Mouse (Mus musculus): ENCODE measurements around the gene Pmis2. TPM values are rescaled to one million over a fixed set of nuclear protein-coding genes. Genes with fewer than 3 reads are reported as not detected.

Gene Pmis2
- total RNA-seq (2014; rRNA removed) (not detected in 2 replicates), polyA plus RNA-seq (2015; fragmentation: Nextera tagmentation; extraction: Ambion mirVana) (not detected in 2 replicates)

DNA sequence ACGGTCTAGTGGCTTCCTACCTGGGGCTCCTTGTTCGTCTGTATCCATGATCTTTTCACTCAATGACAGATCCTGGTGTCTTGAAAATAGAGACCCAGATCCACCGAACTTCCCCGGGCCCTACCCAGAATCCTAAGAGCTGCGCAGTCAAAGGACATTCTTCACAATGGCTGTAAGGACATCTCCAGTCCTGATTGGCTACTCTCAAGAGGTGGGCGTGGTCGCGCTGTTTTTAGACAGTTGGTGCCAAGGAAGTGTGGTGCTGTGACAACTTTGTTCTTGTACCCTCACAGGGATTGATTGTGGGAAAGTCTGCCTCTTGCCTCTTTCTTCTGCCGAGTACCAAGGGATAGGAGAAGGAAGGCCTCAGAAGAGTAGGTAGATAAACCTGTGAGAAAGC lies at the start of gene Pmis2:
Gene Pmis2 (minus strand): TSS at position 126 of the 400 bp plus-strand sequence.
- Histone ChIP-seq H3K4me3 (ENCODE audit: low read depth, low read length) (no peak within 1 kb of the TSS), H3K27me3 (ENCODE audit: insufficient read depth, low read length) (no peaks in the 10 kb centered on the region; the same call in 1 of the 2 replicates), H3K4me1 (ENCODE audit: insufficient read depth) (no peaks in the 10 kb centered on the region), H3K9me3 (ENCODE audit: low read length) (no peaks in the 10 kb centered on the region), H3K4me2 (ENCODE audit: low read depth) (no peak within 1 kb of the TSS), H3K36me3 (ENCODE audit: insufficient read depth) (no peaks in the 10 kb centered on the region), H3K27ac (ENCODE audit: low read depth, low read length) (no peak within 1 kb of the TSS), H3K9ac (no peak within 1 kb of the TSS)
- WGBS = 78% methylated on average over 9 of the region's 9 CpGs
- ATAC-seq = no peak
- no peak for DNase-seq
- no peak for TF ChIP-seq CTCF (IDR thresholded peaks at IDR 0.05; ENCODE audit: low read depth)

DNA sequence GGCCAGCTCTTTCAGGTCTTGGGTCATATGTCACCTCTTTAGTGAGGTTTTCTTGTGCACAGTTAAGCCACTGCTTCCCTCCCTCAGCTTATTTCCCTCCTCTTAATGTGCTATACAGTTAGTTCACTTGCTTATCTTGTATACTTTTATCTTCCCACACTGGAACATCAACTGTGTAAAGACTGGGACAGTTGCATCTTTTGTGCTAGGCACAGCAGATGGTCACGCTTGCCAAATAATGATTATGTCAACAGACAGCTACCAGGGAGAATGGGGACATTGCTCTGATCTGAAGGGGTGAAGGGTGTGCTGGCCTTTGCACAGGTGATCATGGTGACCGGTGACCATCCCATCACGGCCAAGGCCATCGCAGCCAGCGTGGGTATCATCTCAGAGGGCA lies 48.3 kb upstream of the Pmis2 start:
- H3K27me3 ChIP-seq (ENCODE audit: insufficient read depth, low read length) = 0 out of 2 replicates have a peak, but pooled peaks cover 8% of the 10 kb centered on the region
- no peak overlapping the region for H3K4me2 ChIP-seq (ENCODE audit: low read depth)
- ATAC-seq = no peak
- 95% methylated on average over 5 of the region's 5 CpGs for WGBS
- no peaks in the 10 kb centered on the region for H3K36me3 ChIP-seq (ENCODE audit: insufficient read depth)
- H3K9me3 ChIP-seq (ENCODE audit: low read length) = no peaks in the 10 kb centered on the region
- DNase-seq = no peak
- no peak overlapping the region for H3K4me3 ChIP-seq (ENCODE audit: low read depth, low read length)
- TF ChIP-seq CTCF (IDR thresholded peaks at IDR 0.05; ENCODE audit: low read depth) = no peak
- no peak overlapping the region for H3K9ac ChIP-seq
- H3K4me1 ChIP-seq (ENCODE audit: insufficient read depth) = 0 out of 2 replicates have a peak, but pooled peaks cover 8% of the 10 kb centered on the region
- no peak overlapping the region for H3K27ac ChIP-seq (ENCODE audit: low read depth, low read length)

DNA sequence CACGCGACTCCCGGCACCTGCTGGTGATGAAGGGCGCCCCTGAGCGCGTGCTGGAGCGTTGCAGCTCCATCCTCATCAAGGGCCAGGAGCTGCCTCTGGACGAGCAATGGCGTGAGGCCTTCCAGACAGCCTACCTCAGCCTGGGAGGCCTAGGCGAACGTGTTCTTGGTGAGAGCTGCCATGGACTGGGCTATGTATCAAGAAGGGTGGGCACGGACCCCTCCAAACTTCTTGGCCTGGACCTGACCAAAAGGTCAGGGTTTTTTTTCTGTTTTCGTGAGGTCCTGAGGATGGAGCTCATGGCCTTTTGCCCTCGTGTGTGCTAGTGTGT lies 46.3 kb upstream of the Pmis2 start:
- ATAC-seq = no peak

DNA sequence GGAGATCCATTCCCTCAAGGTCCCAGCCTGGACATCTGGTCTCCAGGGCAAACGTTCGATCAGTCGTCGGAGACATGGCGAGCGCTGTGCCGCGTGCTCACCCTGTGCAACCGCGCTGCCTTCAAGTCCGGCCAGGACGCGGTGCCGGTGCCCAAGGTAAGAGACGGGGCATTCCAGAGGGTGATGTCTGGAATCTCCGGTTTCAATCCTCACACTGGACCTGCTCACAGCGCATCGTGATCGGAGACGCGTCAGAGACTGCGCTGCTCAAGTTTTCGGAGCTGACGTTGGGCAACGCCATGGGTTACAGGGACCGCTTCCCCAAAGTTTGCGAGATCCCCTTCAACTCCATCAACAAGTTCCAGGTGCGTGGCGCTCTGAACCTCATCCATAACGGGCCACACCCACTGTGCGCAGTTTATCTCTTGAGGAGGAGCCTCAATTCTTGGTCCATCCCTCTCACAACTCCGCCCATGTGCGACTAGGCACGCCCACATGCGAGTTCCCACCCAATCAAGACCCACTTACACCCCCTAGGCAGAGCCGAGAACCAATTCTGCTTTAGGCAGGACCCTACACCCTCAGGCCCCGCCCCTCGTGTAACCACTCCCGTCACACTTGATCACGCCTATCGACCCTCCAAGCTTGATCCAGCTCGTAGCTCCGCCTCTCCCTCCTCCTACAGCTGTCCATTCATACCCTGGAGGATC lies 45.8 kb upstream of the Pmis2 start:
- H3K9me3 ChIP-seq (ENCODE audit: low read length) = no peaks in the 10 kb centered on the region
- H3K4me2 ChIP-seq (ENCODE audit: low read depth) = peak overlapping the region; percentile 59
- DNase-seq = peak; percentile 78
- TF ChIP-seq CTCF (IDR thresholded peaks at IDR 0.05; ENCODE audit: low read depth) = no peak
- no peak overlapping the region for H3K27ac ChIP-seq (ENCODE audit: low read depth, low read length)
- H3K4me1 ChIP-seq (ENCODE audit: insufficient read depth) = 0 out of 2 replicates have a peak, but pooled peaks cover 8% of the 10 kb centered on the region
- ATAC-seq = peak; percentile 97
- 0 out of 2 replicates have a peak overlapping the region, but pooled peaks have one; percentile 33 for H3K9ac ChIP-seq
- H3K27me3 ChIP-seq (ENCODE audit: insufficient read depth, low read length) = 0 out of 2 replicates have a peak, but pooled peaks cover 8% of the 10 kb centered on the region
- H3K4me3 ChIP-seq (ENCODE audit: low read depth, low read length) = peak overlapping the region; percentile 35
- 1% methylated on average over 43 of the region's 43 CpGs for WGBS
- no peaks in the 10 kb centered on the region for H3K36me3 ChIP-seq (ENCODE audit: insufficient read depth)

More for the DNA sequence above, 46.3 kb upstream of the Pmis2 start:
- H3K4me2 ChIP-seq (ENCODE audit: low read depth) = peak overlapping the region; percentile 59
- H3K36me3 ChIP-seq (ENCODE audit: insufficient read depth) = no peaks in the 10 kb centered on the region
- DNase-seq = no peak
- no peaks in the 10 kb centered on the region for H3K9me3 ChIP-seq (ENCODE audit: low read length)
- H3K4me3 ChIP-seq (ENCODE audit: low read depth, low read length) = peak overlapping the region; percentile 35
- WGBS = 8% methylated on average over 14 of the region's 14 CpGs
- 0 out of 2 replicates have a peak overlapping the region, but pooled peaks have one; percentile 33 for H3K9ac ChIP-seq
- H3K27ac ChIP-seq (ENCODE audit: low read depth, low read length) = no peak overlapping the region
- 0 out of 2 replicates have a peak, but pooled peaks cover 8% of the 10 kb centered on the region for H3K27me3 ChIP-seq (ENCODE audit: insufficient read depth, low read length)
- H3K4me1 ChIP-seq (ENCODE audit: insufficient read depth) = 0 out of 2 replicates have a peak, but pooled peaks cover 8% of the 10 kb centered on the region
- TF ChIP-seq CTCF (IDR thresholded peaks at IDR 0.05; ENCODE audit: low read depth) = peak; percentile 11; the same call in 1 of the 2 replicates

DNA sequence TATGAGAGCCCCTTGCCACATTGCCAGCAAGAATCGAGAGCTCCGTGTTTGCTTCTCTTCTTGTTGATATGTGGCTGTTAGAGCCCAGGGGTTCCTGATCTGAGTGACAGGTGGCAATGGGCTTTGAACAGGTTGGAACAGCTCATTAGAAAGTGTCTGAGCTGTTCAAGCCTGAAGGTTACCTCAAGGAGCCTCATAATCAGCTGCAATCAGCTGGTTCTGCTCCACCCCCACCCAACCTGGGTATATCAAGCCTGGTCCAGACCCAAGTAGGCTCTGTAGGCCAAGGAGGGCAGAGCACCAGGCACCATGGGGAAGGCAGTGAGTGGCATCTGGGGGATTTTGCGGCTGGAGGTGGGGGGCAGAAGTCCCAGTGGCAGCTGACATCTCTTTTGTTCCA lies 40.5 kb upstream of the Pmis2 start, which contains the start of gene Atp4a:
Gene Atp4a (plus strand): TSS at position 268 of the 400 bp plus-strand sequence.
- Histone ChIP-seq H3K4me1 (ENCODE audit: insufficient read depth) (no peaks in the 10 kb centered on the region), H3K4me2 (ENCODE audit: low read depth) (no peak within 1 kb of the TSS), H3K9me3 (ENCODE audit: low read length) (no peaks in the 10 kb centered on the region), H3K4me3 (ENCODE audit: low read depth, low read length) (no peak within 1 kb of the TSS), H3K9ac (no peak within 1 kb of the TSS), H3K36me3 (ENCODE audit: insufficient read depth) (no peaks in the 10 kb centered on the region), H3K27me3 (ENCODE audit: insufficient read depth, low read length) (0 out of 2 replicates have a peak, but pooled peaks cover 6% of the 10 kb centered on the region), H3K27ac (ENCODE audit: low read depth, low read length) (no peak within 1 kb of the TSS)
- TF ChIP-seq CTCF (IDR thresholded peaks at IDR 0.05; ENCODE audit: low read depth) = no peak
- WGBS = 88% methylated on average over 3 of the region's 3 CpGs
- no peak for ATAC-seq
- no peak for DNase-seq

DNA sequence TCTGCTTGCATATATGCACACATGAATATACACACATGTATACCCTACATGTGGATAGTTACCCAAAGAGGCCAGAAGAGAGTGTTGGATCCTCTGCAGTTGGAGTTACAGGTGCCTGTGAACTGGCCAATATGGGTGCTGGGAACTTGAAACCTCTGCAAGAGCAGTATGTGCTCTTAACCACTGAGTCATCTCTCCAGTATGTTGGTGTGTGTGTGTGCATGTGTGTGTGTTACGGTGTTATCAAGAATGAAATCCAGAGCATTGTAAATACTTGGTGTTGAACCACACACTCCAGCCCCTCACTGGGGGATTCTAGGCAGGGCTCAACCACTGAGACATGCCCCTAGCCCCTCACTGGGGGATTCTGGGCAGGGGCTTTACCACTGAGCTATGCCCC lies 36.0 kb upstream of the Pmis2 start:
- Histone ChIP-seq H3K4me2 (ENCODE audit: low read depth) (no peak overlapping the region), H3K27ac (ENCODE audit: low read depth, low read length) (no peak overlapping the region), H3K9ac (no peak overlapping the region), H3K4me3 (ENCODE audit: low read depth, low read length) (no peak overlapping the region), H3K27me3 (ENCODE audit: insufficient read depth, low read length) (no peaks in the 10 kb centered on the region), H3K36me3 (ENCODE audit: insufficient read depth) (no peaks in the 10 kb centered on the region), H3K9me3 (ENCODE audit: low read length) (no peaks in the 10 kb centered on the region), H3K4me1 (ENCODE audit: insufficient read depth) (no peaks in the 10 kb centered on the region)
- 88% methylated on average over 1 of the region's 1 CpGs for WGBS
- TF ChIP-seq CTCF (IDR thresholded peaks at IDR 0.05; ENCODE audit: low read depth) = no peak
- ATAC-seq (no peak), DNase-seq (no peak)

DNA sequence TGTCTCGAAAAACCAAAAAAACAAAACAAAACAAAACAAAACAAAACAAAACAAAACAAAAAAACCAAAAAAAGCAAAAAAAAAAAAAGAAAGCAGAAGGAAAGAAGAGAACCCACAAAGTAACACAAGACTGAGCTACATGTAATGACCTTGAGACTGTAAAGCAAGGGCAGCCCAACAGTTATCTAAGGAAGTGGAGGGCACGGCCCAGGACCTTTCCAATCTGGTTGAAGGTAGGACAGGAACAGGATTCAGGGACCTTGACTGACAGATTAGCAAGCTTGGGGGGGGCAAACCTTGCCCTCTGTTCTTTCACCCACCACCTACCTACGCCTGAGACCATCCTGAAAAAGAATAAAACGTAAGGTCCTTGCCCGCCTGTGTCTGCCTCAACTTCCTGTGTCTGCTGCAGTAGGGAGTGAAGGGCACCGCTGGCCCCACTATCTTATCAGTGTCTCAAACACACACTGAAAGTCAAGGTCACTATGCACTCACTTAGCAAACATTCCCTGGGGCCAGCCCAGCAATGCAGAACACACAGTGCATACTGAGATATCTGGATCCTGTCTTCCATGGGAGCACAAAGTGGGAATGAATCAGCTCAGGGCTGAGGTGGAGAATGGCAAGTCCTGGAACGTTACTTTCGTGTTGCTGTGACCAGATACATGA lies 34.9 kb upstream of the Pmis2 start:
- H3K27ac ChIP-seq (ENCODE audit: low read depth, low read length) = no peak overlapping the region
- no peaks in the 10 kb centered on the region for H3K9me3 ChIP-seq (ENCODE audit: low read length)
- H3K4me3 ChIP-seq (ENCODE audit: low read depth, low read length) = no peak overlapping the region
- no peak overlapping the region for H3K4me2 ChIP-seq (ENCODE audit: low read depth)
- 78% methylated on average over 8 of the region's 8 CpGs for WGBS
- no peaks in the 10 kb centered on the region for H3K4me1 ChIP-seq (ENCODE audit: insufficient read depth)
- ATAC-seq (no peak), DNase-seq (no peak)
- no peak for TF ChIP-seq CTCF (IDR thresholded peaks at IDR 0.05; ENCODE audit: low read depth)
- H3K9ac ChIP-seq = no peak overlapping the region
- H3K27me3 ChIP-seq (ENCODE audit: insufficient read depth, low read length) = no peaks in the 10 kb centered on the region
- H3K36me3 ChIP-seq (ENCODE audit: insufficient read depth) = no peaks in the 10 kb centered on the region

Data from forebrain, postnatal 0 days (tissue).